Mouse (Mus musculus) liver, embryonic 12.5 days (tissue): ENCODE data around the gene Hyal1. TPM values are rescaled to one million over a fixed set of nuclear protein-coding genes. Genes with fewer than 3 reads are reported as not detected.

ENCODE experiments used
- ATAC-seq: fragments of 200-750 bp; cut with Nextera tagmentation; 2 replicates; pipeline ENCODE4 v1.8.0; 2017; ENCODE audit warnings: moderate number of reproducible peaks, mild to moderate bottlenecking, moderate library complexity
- H3K27ac ChIP-seq: fragments of 300-500 bp; sonication (generic); 2 replicates; pipeline ENCODE4 v1.5.1; 2016; ENCODE audit warnings: mild to moderate bottlenecking
- H3K27me3 ChIP-seq: fragments of 300-500 bp; sonication (generic); replicated peaks from 2 replicates; pipeline ENCODE4 v1.6.1; 2016; ENCODE audit warnings: mild to moderate bottlenecking, moderate library complexity
- H3K36me3 ChIP-seq: fragments of 300-500 bp; sonication (generic); 2 replicates; pipeline ENCODE4 v1.6.1; 2016; ENCODE audit warnings: mild to moderate bottlenecking, moderate library complexity
- H3K4me1 ChIP-seq: fragments of 300-500 bp; sonication (generic); 2 replicates; pipeline ENCODE4 v1.6.1; 2016
- H3K4me2 ChIP-seq: fragments of 300-500 bp; sonication (generic); 2 replicates; pipeline ENCODE4 v1.6.1; 2016; ENCODE audit warnings: mild to moderate bottlenecking, moderate library complexity
- H3K4me3 ChIP-seq: fragments of 300-500 bp; sonication (generic); 2 replicates; pipeline ENCODE4 v1.5.1; 2016; ENCODE audit warnings: mild to moderate bottlenecking, moderate library complexity
- H3K9ac ChIP-seq: fragments of 300-500 bp; sonication (generic); 2 replicates; pipeline ENCODE4 v1.6.1; 2016; ENCODE audit warnings: mild to moderate bottlenecking, moderate library complexity
- H3K9me3 ChIP-seq: fragments of 300-500 bp; sonication (generic); replicated peaks from 2 replicates; pipeline ENCODE4 v1.6.1; 2016; ENCODE audit warnings: mild to moderate bottlenecking, moderate library complexity
- WGBS: fragments of 180-500 bp; shearing (Covaris S2); methylation state at CpG from one replicate; pipeline ENCODE4 v1.1.7; 2016; ENCODE audit not compliant: insufficient replicate concordance; 5-methylcytosine and 5-hydroxymethylcytosine counted together
- polyA plus RNA-seq: library from polyadenylated mRNA; unstranded; fragments of >200 nt; fragmentation: Nextera tagmentation; extraction: Ambion mirVana; gene quantifications from 2 replicates; pipeline ENCODE4 v1.2.1, GENCODE M21; 2016

The Hyal1 gene
- polyA plus RNA-seq, 1 experiment from 2014 or later, result 3.9 TPM

- Histone ChIP-seq H3K27me3 (no peaks in the 10 kb centered on the region), H3K4me2 (peak overlapping the region; percentile 94; the same call in 1 of the 2 replicates), H3K36me3 (peaks cover 18% of the 10 kb centered on the region), H3K4me3 (no peak overlapping the region), H3K27ac (peak overlapping the region; percentile 95), H3K9me3 (no peaks in the 10 kb centered on the region), H3K4me1 (peaks cover 76% of the 10 kb centered on the region), H3K9ac (no peak overlapping the region; the same call in 1 of the 2 replicates)
- 87% methylated on average over 14 of the region's 14 CpGs for WGBS
- no peak for ATAC-seq
Measured at GRCm38 (mm10) chr9:107579023-107579900, 2.5 kb downstream of the Hyal1 start.

- WGBS, result under 1% methylated on average over 32 of the region's 32 CpGs
- Histone ChIP-seq H3K4me2 (peak within 1 kb of the TSS; percentile 94), H3K4me1 (peaks cover 81% of the 10 kb centered on the region), H3K36me3 (peaks cover 30% of the 10 kb centered on the region), H3K9ac (peak within 1 kb of the TSS; percentile 83), H3K27me3 (no peaks in the 10 kb centered on the region), H3K27ac (peak within 1 kb of the TSS; percentile 95), H3K9me3 (no peaks in the 10 kb centered on the region), H3K4me3 (peak within 1 kb of the TSS; percentile 72)
- ATAC-seq, result peak; percentile 78
Measured at GRCm38 (mm10) chr9:107580501-107581317, 4.0 kb downstream of the Hyal1 start, which contains the start of gene Hyal3. Gene Hyal3, plus strand, starts transcription at chr9:107580818.

- Histone ChIP-seq H3K27me3 (no peaks in the 10 kb centered on the region), H3K4me3 (peak overlapping the region; percentile 72), H3K36me3 (peaks cover 30% of the 10 kb centered on the region), H3K4me2 (peak overlapping the region; percentile 94), H3K9ac (peak overlapping the region; percentile 83), H3K9me3 (no peaks in the 10 kb centered on the region), H3K4me1 (peaks cover 81% of the 10 kb centered on the region), H3K27ac (peak overlapping the region; percentile 95)
- ATAC-seq, result no peak
- WGBS, result 30% methylated on average over 4 of the region's 4 CpGs
Measured at GRCm38 (mm10) chr9:107581584-107581983, 4.9 kb downstream of the Hyal1 start.

- no peak for ATAC-seq
- Histone ChIP-seq H3K4me1 (peaks cover 76% of the 10 kb centered on the region), H3K9me3 (no peaks in the 10 kb centered on the region), H3K36me3 (peaks cover 30% of the 10 kb centered on the region), H3K4me3 (peak overlapping the region; percentile 72), H3K27ac (peak overlapping the region; percentile 95), H3K4me2 (peak overlapping the region; percentile 94), H3K27me3 (no peaks in the 10 kb centered on the region), H3K9ac (peak overlapping the region; percentile 83)
- WGBS, result 85% methylated on average over 7 of the region's 7 CpGs
Measured at GRCm38 (mm10) chr9:107582509-107583062, 5.9 kb downstream of the Hyal1 start.

- peak overlapping the region; percentile 95 for H3K27ac ChIP-seq
- no peak overlapping the region for H3K4me3 ChIP-seq
- peaks cover 72% of the 10 kb centered on the region for H3K4me1 ChIP-seq
Measured at GRCm38 (mm10) chr9:107583174-107583573, 6.4 kb downstream of the Hyal1 start.

GRCm38 (mm10) chr9:107586504-107586903 lies 9.8 kb downstream of the Hyal1 start:
- Histone ChIP-seq H3K9ac (peak overlapping the region; percentile 76), H3K27ac (peak overlapping the region; percentile 99), H3K4me2 (peak overlapping the region; percentile 73), H3K36me3 (peaks cover 59% of the 10 kb centered on the region), H3K4me3 (peak overlapping the region; percentile 82), H3K27me3 (no peaks in the 10 kb centered on the region), H3K9me3 (no peaks in the 10 kb centered on the region), H3K4me1 (peaks cover 84% of the 10 kb centered on the region)
- ATAC-seq, result no peak
- 80% methylated on average over 5 of the region's 5 CpGs for WGBS

More at GRCm38 (mm10) chr9:107583174-107583573, 6.4 kb downstream of the Hyal1 start:
- H3K9me3 ChIP-seq, result no peaks in the 10 kb centered on the region
- WGBS, result 88% methylated on average over 14 of the region's 14 CpGs
- H3K9ac ChIP-seq, result no peak overlapping the region
- no peaks in the 10 kb centered on the region for H3K27me3 ChIP-seq
- H3K36me3 ChIP-seq, result peaks cover 30% of the 10 kb centered on the region
- ATAC-seq, result no peak
- no peak overlapping the region for H3K4me2 ChIP-seq

GRCm38 (mm10) chr9:107586974-107587832 lies 10.5 kb downstream of the Hyal1 start, which contains the start of gene Ifrd2:
Gene Ifrd2, plus strand, starts transcription at chr9:107587642.
- no peaks in the 10 kb centered on the region for H3K9me3 ChIP-seq
- H3K9ac ChIP-seq, result peak within 1 kb of the TSS; percentile 93
- peaks cover 66% of the 10 kb centered on the region for H3K36me3 ChIP-seq
- peak within 1 kb of the TSS; percentile 99 for H3K27ac ChIP-seq
- peak within 1 kb of the TSS; percentile 73 for H3K4me2 ChIP-seq
- H3K4me1 ChIP-seq, result peaks cover 77% of the 10 kb centered on the region
- peak within 1 kb of the TSS; percentile 82 for H3K4me3 ChIP-seq
- no peaks in the 10 kb centered on the region for H3K27me3 ChIP-seq
- ATAC-seq, result peak; percentile 93
- 7% methylated on average over 46 of the region's 46 CpGs for WGBS

- ATAC-seq, result peak; percentile 17
- Histone ChIP-seq H3K4me2 (peak overlapping the region; percentile 73), H3K27ac (peak overlapping the region; percentile 99), H3K27me3 (no peaks in the 10 kb centered on the region), H3K4me1 (peaks cover 70% of the 10 kb centered on the region), H3K4me3 (peak overlapping the region; percentile 82), H3K9me3 (no peaks in the 10 kb centered on the region), H3K36me3 (peaks cover 69% of the 10 kb centered on the region), H3K9ac (peak overlapping the region; percentile 93)
- under 1% methylated on average over 33 of the region's 33 CpGs for WGBS
Measured at GRCm38 (mm10) chr9:107587833-107588639, 11.3 kb downstream of the Hyal1 start.

GRCm38 (mm10) chr9:107590058-107590772 lies 13.5 kb downstream of the Hyal1 start:
- H3K9me3 ChIP-seq, result no peaks in the 10 kb centered on the region
- H3K9ac ChIP-seq, result peak overlapping the region; percentile 93
- H3K27ac ChIP-seq, result peak overlapping the region; percentile 99
- H3K36me3 ChIP-seq, result peaks cover 69% of the 10 kb centered on the region
- 74% methylated on average over 25 of the region's 25 CpGs for WGBS
- peak overlapping the region; percentile 82 for H3K4me3 ChIP-seq
- peak; percentile 9; the same call in 1 of the 2 replicates for ATAC-seq
- H3K4me2 ChIP-seq, result peak overlapping the region; percentile 73
- H3K27me3 ChIP-seq, result no peaks in the 10 kb centered on the region
- H3K4me1 ChIP-seq, result peaks cover 53% of the 10 kb centered on the region

- Histone ChIP-seq H3K4me1 (peaks cover 48% of the 10 kb centered on the region), H3K27ac (peak overlapping the region; percentile 99)
Measured at GRCm38 (mm10) chr9:107590773-107591060, 14.0 kb downstream of the Hyal1 start.

More at GRCm38 (mm10) chr9:107590773-107591060, 14.0 kb downstream of the Hyal1 start:
- Histone ChIP-seq H3K4me2 (peak overlapping the region; percentile 73), H3K4me3 (peak overlapping the region; percentile 82), H3K9me3 (no peaks in the 10 kb centered on the region), H3K9ac (peak overlapping the region; percentile 93), H3K36me3 (peaks cover 67% of the 10 kb centered on the region), H3K27me3 (no peaks in the 10 kb centered on the region)
- no peak for ATAC-seq
- WGBS, result 86% methylated on average over 6 of the region's 6 CpGs
